Mouse (Mus musculus) CH12F3 (cell line): ENCODE results near the gene Prdm16.

Experiments used
- in situ Hi-C: fragments of 300-500 bp; cut with MboI; formaldehyde crosslinking; loops from 2 replicates; pipeline ENCODE4 v1.14.3; 2020; ENCODE audit warnings: low sequenced_read_pairs

Gene Prdm16

DNA sequence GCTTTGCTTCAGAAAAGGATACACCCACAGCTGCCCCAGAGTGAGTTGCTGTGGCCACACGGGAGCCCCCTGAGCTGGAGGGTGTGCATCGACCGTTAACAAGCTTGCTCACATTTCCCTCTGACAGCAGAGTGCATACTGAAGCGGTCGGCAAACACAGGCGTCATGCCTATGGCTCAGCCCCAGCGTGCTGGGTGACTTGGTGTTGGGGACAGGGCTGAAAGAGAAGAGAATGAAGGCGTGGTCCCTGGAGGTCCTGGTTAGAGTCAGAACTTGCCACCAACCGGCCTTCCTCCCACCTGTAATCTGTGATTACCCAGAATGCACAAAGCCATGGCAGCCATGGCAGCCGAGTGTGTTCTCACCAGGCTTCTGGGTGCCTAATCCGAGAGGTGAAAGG lies 277.9 kb downstream of the Prdm16 start:
- in situ Hi-C loops, result no loop called here

DNA sequence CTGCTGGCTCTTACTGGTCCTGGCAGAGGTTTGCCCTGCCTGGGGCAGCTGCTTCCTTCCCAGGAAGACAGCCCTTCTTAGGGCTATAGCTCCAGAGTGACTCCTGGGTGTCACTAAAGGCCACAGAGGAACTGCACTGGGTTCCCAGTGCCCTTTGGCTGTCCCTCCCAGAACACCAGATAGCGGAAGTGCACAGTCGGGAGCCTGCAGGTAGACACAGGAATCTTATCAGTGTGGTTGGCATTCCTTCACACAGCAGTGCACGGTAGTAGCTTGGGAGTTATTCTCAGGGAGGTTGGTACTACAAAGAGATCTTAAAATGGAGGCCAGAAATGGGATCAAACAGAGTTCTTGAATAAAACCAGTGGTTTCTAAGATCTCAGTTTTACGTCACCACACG lies 278.3 kb downstream of the Prdm16 start:
- in situ Hi-C loops, result no loop called here

- in situ Hi-C loops, result no loop called here
Measured at GRCm38 (mm10) chr4:154355408-154355807, 281.3 kb downstream of the Prdm16 start.

DNA sequence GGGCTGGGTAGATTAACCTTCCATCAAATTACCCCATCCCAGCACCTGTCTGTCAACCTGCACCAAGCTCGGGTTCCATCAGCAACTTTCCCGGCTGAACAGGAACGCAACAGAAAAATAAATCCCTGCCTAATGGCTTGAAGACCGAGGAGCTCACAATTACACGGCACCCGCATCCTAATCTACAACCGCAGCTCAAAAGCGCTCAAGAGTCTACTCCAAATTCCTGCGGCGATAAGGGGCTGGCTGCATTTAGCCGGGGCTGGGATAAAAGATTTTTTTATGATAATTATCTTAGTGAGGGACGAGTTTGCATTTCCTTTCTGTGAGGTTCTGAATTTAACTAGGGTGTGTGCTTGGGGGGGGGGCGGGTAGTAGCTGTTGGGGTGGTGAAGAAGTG lies 284.4 kb downstream of the Prdm16 start:
- in situ Hi-C loops, result no loop called here

GRCm38 (mm10) chr4:154348197-154348786 lies 288.4 kb downstream of the Prdm16 start:
- in situ Hi-C loops, result no loop called here

DNA sequence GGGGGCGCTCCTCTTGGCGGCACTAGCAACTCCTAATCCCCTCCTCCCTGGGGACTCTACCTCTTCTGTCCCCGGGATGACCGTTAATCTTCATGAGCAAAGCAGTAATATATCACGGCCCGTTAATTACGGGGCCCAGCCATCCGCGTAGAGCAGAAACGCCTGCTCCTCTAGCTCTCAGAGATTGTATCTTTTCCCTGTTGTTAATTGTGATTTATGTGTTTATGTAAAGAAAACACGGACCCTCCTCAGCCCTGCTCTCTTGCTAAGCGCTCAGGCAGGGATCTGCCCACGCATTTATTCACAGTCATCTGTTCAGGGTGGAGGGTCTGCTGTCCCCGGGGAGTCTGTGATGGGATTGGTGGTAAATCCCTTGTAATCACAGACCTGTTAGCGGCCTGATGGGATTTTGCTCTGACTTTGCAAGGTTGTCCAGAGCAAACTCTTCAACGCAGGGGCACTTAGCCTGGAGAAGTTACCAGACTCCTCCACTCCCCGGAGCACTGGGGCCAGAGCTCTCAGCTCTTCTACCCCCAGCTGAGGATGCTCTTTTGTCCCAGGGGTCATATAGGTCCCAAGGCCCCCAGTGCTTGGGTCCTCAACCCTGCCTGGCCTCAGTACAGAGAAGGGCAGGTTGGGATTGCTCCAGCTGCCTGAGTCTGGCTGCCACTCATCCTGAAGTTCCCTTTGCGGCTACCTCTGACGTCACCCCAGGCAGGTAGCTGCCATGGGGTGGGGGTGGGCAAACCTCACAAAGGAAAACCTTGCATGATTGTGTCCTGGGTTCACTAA lies 289.7 kb downstream of the Prdm16 start:
- in situ Hi-C loops, result no loop called here

GRCm38 (mm10) chr4:154336650-154337049 lies 300.0 kb downstream of the Prdm16 start:
- in situ Hi-C loops, result no loop called here

DNA sequence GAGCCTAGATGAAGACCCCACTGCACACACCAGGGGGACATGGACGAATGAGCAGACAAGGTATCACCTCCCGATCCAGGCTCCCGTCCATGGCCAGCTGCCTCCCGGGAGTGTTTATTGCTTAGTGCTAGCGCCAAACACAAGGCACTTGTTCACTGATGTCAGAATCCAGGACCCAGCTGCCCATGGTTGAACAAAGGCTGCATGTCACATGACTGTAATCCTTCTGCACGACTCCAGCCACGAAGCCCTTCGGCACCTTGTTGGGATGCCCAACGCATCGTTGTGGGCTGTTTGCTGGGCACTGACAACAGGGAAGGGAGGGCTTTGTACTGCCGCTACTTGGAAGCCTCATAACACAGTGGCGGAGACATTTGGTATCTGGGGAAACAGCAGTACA lies 300.9 kb downstream of the Prdm16 start, which contains the start of gene B230104I21Rik:
B230104I21Rik (plus strand) TSS at position 367 of the 400 bp plus-strand sequence.
- in situ Hi-C loops, result no loop called here

GRCm38 (mm10) chr4:154334699-154335402 lies 301.8 kb downstream of the Prdm16 start:
- in situ Hi-C loops, result no loop called here

GRCm38 (mm10) chr4:154333300-154333699 lies 303.4 kb downstream of the Prdm16 start:
- in situ Hi-C loops, result no loop called here

DNA sequence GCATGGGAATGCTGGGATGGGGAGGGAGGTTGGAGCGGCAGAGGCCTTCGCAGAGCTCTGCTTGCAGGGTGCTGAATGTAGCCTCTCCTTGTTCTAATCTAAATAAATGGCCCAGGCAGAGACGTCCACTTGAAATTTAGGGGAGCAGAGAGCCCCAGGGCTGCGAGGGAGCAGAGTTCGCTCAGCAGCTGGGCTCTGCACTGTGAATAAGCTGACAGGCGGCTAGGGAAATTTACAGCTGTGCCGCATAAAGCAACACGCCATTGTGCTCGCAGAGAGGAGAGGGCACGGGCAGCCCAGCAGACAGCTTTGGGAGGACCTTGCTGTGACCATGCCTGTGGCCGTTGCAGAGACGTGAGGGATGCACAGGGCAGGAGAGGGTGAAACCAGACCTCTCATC lies 305.4 kb downstream of the Prdm16 start:
- in situ Hi-C loops, result no loop called here

GRCm38 (mm10) chr4:154330001-154330400 lies 306.7 kb downstream of the Prdm16 start:
- in situ Hi-C loops, result no loop called here

GRCm38 (mm10) chr4:154328836-154329235 lies 307.8 kb downstream of the Prdm16 start:
- in situ Hi-C loops, result no loop called here

DNA sequence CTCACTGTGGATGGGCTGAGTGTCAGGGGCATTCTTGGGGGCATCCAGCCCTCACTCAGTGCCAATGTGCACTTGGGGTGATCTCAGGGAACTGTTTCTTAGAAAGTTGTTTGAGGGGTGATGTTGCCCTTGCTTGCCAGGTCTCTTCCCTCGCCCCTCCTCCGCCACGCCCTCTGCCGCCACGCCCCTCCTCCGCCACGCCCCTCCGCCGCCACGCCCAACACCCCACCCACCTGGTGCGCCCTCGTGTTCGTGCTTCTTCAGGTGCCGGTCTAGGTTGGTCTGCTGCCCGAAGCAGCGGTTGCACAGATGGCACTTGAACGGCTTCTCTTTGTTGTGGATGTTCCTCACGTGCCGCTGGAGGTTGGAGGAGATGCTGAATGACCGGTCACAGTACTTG lies 308.2 kb downstream of the Prdm16 start:
- in situ Hi-C loops, result no loop called here

DNA sequence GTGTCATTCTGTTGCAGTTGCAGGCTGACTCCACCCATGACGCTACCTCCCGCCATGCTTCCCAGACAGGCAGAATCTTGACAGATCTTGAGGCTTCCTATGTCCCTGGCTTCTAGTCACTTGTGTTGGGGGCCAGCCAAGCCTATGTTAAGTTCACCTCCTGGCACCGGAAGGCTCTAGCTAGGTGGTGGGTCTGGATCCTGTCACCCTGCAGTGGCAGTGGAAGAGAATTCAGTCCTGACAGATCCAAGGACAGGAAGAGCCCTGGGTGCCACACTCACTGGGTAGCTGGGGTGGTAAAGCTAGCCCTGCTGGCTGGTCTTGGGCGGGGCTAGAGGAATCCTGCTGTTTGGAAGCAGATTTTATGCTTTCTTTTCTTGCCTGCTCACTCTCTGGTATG lies 311.3 kb downstream of the Prdm16 start:
- in situ Hi-C loops, result no loop called here

DNA sequence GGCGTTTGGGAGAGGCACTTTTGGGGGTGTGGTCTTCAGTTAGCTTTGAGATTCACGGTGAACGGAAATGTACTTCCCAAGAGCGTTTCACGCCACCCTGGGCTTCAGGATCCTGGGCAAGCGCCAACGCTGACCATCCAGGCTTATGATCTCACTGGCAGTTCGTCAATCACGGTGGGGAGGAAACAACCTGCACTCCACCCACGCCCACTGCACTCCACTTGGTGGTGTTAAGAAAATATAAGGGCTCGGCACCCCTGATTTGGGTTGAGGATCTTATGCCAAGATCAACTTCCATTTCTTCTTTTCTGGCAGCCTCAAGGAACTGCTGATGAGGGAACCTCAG lies 323.1 kb downstream of the Prdm16 start:
- in situ Hi-C loops, result no loop called here

DNA sequence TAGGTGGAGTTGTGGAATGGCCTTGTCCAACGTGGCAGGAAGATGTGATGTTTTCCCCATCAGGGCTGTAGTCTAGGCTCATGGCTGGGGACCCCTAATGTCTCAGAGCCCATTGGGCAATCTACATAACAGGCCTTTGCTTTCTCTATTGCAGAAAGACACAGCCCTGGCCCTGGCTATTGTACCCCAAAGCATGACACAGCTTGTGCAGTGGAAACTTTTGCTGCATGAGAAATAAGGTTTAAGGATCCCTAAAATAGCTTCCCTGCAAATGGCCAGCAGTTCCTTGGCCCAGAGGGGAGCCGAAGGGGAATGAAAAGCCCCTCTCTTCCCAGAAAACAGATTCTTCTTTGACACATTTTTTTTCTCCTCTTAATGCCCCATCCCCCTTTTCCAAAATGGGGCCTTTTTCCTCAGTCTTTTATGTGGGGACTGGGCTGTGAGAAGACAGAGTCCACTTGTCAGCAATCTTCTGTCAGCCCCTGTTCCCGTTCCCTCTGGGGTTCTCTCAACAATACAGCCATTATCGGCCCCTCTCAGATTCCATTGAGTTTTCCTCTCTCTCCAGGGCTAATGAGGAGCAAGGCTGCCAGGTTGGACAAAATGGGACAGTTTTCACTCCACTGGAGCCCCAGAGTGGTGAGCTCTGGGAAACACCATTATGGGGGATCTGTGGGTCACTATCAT lies 323.6 kb downstream of the Prdm16 start:
- in situ Hi-C loops, result no loop called here

- in situ Hi-C loops, result no loop called here
Measured at GRCm38 (mm10) chr4:154312143-154312812, 324.4 kb downstream of the Prdm16 start.

GRCm38 (mm10) chr4:154310576-154311262 lies 326.0 kb downstream of the Prdm16 start:
- in situ Hi-C loops, result no loop called here

DNA sequence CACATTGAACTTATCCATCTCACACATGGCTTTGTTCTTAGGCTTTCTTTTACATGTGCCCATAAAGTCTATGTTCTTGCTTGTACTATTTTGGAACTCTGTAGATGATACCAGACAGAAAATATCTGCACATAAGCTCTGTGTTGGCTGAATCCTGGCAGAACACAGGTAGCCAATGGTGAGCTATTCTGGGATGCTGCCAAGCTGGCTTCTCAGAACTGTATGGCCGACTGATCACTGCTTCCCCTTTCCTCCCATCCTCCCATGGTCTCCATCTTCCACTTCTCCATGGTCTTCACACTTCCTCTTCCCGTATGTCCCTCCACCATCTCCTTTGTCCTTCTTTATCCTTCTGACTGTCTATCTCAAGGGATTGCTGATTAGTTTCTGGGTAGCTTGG lies 327.5 kb downstream of the Prdm16 start:
- in situ Hi-C loops, result no loop called here
